Mouse (Mus musculus): ENCODE measurements around the gene Olfr12.

The Olfr12 gene

DNA sequence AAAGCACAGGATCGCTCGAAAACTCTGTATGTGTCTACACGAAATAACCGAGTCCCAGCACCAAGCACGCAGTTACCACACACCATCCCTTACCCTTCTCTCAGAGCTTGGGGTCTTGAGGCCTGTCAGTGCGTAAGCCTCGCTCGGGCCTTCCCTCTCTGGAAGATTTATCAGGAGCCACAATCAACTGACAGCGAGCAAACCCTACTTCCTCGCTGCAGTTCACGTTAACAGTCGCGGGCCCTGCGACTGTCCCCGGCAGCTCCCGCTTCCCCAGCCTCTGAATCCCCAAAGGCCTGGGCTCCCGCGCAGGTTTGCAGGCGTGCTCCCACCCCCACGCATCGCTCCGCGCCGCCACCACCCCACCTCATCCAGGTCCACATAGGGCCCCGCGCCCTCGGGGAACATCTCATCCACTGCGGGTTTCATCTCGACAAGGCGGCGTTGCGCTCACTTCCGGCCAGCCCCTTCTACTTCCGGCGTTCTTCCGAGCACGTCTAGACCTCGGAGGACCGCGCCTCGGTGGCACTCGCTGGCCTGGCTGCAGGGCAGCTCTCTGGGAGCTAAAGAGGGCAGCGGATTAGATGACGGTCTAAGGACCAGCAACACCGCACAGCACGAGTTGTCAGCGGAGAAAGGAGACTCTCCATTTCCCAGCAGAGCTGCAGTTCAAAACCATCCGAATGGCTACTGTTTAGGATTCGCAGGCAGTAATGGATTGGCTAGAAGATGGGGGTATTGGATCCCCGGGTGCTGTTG lies 24.1 kb downstream of the Olfr12 start, which contains the start of gene Cops9:
Gene Cops9 (minus strand): TSS at position 472 of the 759 bp plus-strand sequence.
- peak; percentile 92 for DNase-seq

DNA sequence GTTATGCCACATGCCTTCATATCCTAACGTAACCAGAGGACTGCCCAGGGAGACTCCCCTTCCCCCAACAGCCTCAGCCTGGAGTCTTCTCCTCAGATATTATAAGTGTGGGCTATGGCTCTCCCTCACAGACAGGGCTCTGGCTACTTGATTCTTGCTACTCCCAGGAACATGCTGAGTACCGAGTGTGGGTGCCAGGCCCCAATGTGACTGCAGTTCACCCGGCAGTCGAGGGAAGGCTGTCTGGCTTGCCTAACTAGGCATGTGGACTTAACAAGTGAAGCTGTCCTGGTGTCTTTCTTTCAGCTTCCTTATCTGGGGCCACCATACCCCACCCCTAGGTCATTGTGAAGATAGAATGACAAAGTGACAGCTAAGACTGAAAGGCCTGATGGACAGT lies 26.1 kb downstream of the Olfr12 start:
- DNase-seq: no peak

DNA sequence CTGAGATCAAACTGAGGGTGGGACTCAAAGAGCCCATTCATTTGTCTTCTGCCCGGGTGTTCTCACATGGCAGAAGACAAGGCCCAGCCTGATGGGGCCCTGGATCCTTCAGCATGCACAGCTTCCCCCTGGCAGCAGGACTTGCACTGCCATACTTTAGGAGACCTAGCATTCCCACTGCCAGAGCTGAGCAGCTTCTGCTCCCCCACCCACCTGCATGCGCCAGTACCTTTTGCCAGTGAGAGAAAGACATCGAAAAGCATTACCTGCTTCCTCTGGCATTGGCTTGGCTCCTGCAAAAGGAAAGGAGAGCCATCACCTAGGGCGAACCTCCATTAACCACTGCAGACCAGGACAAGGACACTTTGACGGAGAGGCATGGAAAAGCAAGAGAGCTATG lies 27.3 kb downstream of the Olfr12 start:
- DNase-seq: no peak

DNA sequence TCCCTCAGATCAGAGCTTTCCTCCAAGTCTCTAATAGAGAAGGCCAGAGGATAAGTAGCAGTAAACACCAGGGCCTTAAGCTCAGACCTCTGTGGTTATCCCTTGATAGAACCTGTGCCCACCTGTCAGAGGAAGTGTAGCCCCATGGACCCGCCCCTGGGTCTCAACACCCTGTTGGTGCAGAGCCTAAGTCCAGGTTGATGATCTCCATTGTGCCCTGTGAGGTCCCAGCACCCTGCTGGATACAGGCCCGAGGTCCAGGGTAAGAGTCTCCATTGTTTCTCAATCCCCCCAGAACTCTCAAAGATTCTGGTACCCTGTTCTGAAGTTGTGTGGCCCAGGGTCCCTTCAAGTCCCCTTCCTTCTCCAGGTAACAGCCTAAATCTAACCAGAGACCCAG lies 28.5 kb downstream of the Olfr12 start:
- no peak for DNase-seq

DNA sequence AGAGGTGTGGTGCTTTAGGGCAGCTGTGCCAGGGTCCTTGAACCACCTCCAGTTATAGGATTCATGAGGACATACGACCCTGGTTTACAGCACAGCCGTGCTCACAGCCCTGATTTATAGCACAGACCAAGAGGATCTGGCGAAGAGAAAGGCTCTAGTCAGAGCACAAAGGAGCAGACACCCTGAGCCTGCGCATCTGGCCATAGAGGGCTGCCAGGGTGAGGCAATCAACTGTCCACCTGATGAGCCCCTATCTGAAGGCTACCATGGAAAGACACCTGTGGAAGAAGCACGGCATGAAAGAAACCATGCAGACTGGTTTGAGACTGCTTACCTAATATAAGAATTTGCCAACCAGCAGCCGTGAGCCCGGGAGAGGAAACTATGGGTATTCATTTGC lies 29.0 kb downstream of the Olfr12 start:
- DNase-seq: no peak

DNA sequence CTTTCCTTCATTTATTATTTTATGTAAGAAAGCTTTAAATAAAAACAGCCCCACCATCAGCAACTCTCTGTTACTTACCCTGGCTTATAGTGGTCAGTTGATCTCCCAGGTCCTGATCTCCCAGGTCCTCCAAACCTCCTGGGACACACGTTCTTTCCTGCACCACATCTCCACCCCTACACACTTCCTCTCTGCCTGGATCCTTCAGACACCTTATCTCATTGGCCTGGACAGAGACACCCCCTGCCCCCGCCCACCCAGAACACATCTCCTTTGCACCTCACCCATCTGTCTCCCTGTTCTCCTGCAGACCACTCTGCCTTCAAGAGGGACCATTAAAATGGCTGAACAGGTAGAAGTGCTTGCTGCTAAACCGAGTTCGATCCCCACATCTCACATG lies 29.4 kb downstream of the Olfr12 start:
- DNase-seq: no peak

GRCm38 (mm10) chr1:92647752-92648151 lies 30.2 kb downstream of the Olfr12 start:
- DNase-seq: peak; percentile 58 to 74

- DNase-seq: no peak
Observed at GRCm38 (mm10) chr1:92648197-92648596, 30.6 kb downstream of the Olfr12 start.

- peak; percentile 76 to 78 for DNase-seq
Observed at GRCm38 (mm10) chr1:92648673-92649072, 31.1 kb downstream of the Olfr12 start, which contains the start of gene Otos. Otos (minus strand) TSS chr1:92648841.

GRCm38 (mm10) chr1:92651467-92651866 lies 33.9 kb downstream of the Olfr12 start:
- peak in 1 of 2 experiments; percentile 14 for DNase-seq

DNA sequence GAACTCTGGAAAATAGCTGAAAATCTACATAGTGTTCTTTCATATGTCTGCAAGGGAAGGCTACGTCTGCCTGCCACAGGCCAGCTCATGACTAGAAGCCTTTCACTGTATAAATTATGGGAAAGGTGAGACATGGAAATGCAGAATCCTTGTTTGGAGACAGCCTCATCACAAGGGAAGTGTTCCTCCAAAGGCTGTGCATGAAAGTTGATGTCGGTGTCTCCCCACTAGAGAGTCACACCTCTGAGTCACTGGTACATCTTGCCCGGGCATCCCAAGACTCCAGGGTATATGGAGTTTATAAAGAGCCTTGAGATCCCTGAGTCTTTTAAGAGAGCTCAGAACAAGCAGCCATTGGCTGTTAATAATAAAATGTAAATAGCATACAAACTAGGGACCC lies 35.6 kb downstream of the Olfr12 start:
- peak in 1 of 2 experiments; percentile 1 for DNase-seq

DNA sequence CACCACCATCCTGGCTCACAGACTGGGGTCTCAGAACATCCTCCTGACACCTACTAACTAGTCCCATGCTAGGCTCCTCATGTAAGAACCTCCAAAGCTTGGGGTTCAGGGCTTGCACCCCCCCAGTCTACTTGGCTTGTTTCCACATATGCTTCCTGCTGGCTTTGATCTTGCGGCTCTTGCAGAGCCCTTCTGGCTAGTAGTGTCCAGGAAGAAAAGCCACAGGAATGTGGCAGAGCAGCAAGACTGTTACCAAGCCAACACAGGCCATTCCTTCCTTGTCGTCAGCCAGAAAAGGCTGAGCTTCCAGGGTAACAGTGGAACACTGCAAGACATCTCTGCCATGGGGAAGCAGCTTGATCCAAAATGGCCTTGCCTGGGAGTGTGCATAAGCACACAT lies 37.1 kb downstream of the Olfr12 start:
- DNase-seq: peak in 1 of 2 experiments; percentile 16

GRCm38 (mm10) chr1:92657025-92657820 lies 39.6 kb downstream of the Olfr12 start:
- no peak for DNase-seq

- DNase-seq: no peak
Observed at GRCm38 (mm10) chr1:92659392-92659791, 41.8 kb downstream of the Olfr12 start.

- DNase-seq: no peak
Observed at GRCm38 (mm10) chr1:92667106-92667505, 49.5 kb downstream of the Olfr12 start.

DNA sequence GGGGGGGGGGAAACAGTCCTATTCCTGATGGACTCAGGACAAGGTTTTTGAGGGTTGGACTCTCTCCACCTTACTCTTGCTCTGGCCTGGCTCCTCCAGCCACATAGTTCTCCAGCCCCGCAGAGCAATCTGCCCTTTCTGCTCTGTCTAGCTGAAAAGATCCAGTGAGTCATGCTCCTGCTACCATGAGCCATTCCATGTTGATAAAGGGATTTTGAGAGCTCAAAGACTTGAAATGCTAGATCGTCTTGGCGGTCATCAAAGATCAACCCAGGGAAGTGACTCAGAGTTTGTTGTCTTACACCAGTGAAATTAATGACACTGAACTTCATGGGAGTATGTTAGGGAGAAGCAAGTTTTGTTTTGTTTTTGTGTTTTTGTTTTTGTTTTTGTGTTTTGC lies 51.8 kb downstream of the Olfr12 start:
- no peak for DNase-seq

DNA sequence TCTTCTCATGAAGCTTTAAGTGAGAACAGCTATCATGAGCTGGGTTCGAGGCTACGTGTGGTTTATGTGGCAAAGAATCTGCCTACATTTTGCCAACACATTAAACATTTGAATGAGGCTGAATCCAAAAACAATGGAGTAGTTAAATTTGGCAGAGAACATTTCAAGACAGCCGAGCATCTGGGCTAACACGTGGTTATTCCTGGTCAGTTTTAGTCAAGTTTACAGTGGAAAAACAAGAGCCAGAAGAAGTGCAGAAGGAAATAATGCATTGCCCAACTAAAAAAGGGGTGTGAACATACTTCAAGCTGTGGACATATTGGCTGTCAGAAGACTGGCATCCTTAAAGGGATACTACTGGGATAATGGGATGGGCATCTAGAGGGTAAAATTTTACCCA lies 53.7 kb downstream of the Olfr12 start:
- DNase-seq: no peak

Data from lung, postnatal 4 days (tissue).